Mouse (Mus musculus): ENCODE data around the gene Fam160a1.

Fam160a1 gene

DNA sequence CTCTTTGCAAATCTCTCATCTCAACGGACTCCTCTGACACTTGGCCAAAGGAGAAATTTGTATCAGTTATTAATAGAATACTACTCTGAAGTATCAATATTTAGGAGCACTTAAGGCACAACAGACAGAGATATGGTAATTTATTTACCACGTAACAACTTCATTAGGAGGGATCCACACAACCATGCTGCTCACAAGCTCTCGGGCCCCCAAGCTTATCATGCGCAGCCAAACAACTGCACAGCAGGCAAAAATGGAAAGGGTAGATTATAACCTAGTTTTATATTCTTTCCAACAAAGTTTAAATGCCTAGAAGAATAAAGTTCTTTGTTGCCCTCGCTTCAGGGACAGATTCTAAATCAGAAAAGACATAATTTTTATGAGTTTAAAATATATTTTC, 137.1 kb downstream of the Fam160a1 start:
- DNase-seq (ENCODE audit: low spot score in 2 of 2), result no peak

DNA sequence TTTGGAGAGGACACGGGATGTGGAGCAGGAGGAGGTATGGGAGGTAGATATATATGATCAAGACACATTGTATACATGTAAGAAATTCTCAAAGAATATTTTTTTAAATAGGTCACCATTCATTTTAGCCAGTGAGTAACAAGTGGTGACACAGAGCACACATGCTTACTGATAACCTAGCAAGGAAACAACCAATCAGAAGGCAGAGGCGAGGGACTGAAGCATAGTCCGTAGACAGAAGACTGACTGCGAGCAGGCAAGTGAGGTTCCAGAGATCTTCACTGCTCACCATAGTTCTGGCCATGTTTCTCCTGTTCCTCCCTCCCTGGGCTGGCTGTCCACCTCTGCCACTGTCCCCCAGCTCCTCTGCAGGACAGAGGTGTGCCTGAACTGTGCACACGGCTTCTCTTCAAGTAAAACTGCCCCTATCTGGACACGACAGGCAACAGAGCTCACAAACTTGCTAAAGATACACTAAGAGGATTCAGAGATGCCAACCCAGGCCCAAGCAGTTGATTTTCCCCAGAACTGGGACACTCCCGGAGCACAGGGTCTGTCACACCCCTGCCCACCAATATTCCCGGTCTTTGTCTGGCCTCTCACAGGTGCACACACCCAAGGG, 137.7 kb downstream of the Fam160a1 start:
- DNase-seq (ENCODE audit: low spot score in 2 of 2), result no peak

DNA sequence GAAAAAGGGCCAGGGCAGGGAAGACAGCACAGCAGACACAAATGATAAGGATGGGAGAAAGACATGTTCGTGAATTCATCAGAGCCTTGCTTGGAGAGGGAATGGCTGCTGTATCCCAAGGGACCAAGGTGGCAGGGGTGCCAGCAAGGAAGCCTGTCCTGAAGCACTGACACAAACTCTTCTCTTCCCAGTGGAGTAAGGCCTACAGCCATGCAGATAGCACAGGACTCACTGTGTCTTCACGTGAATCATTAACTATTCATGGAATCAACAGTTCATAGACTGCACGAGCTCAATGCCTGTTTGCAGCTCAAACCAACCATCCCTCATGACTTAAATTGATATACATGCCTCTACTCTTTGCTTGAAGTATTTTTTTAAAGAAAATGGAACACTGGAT, 139.1 kb downstream of the Fam160a1 start:
- DNase-seq (ENCODE audit: low spot score in 2 of 2), result no peak

DNA sequence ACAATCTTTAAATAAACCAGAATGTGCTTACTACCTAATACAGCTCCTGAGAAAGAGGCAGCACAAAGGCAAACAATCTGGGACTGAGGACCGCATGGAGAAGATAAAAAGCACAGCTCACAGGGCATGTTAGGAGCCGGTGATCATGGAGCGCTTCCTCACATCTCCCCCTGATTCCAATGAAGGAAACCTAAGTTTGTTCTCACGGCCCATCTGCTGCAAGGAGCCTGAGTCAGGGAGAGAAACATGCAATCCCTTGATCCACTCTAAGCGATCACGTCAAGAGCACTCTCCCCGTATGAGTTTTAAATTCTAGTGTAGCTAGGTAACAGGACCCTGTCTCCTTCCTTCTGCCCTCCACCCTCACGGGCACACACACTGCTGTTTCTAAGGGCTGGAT, 140.0 kb downstream of the Fam160a1 start:
- DNase-seq (ENCODE audit: low spot score in 2 of 2), result no peak

DNA sequence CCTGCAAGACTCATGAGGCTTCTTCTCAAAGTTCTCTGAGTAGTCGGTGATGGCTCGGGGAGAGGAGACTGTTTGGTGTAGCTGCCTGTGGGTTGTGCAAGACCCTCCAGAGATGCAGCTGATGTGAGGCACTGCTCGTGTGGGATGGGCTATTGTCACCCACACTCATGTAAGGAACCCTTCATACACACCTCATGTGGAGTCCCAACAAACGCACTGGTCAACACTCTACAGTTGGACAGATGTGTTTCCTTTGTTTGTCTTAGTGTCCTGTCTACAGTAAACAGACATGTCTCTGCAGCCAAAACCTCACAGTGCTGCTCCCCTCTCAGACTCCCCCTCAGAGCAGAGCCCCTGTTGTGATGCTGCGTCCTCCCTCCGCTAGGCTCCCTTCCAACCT, 147.2 kb downstream of the Fam160a1 start:
- DNase-seq (ENCODE audit: low spot score in 2 of 2), result no peak

DNA sequence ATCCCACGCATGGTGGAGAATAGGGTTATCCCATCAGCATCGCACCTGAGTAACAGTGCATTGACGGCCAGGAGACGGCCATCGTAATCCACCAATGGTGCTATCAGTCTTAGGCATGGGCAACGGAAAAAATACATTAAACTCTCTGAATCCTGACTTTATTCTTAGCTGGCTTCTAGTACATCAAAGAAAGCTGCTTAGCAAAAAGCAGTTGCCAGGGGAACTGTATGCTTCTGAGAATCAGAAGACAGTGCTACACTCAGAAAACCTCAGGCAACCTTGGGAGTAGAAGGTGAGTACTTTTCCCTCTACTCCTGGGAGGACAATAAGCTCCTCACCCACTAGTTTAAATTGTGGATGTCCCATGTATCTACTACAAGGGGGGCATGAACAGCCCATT, 149.4 kb downstream of the Fam160a1 start:
- no peak for DNase-seq (ENCODE audit: low spot score in 2 of 2)

DNA sequence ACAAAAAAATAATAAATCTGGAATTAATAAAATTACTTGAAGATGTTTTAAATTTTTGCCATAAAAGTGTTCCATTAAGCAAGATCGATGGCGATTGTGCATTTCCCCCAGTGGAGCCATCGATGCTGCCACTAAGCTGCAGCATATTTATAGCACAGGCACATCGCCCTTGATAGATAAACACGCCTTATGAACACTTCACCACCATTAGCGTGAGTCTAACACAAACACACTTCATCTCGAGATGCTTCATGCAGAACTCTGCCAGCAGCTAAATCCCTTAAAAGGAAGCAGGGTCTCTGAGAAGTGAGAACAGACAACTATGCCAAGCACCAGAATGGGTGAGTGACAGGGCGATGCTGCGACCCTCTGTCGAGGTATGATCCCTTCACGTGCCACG, 150.4 kb downstream of the Fam160a1 start:
- no peak for DNase-seq (ENCODE audit: low spot score in 2 of 2)

DNA sequence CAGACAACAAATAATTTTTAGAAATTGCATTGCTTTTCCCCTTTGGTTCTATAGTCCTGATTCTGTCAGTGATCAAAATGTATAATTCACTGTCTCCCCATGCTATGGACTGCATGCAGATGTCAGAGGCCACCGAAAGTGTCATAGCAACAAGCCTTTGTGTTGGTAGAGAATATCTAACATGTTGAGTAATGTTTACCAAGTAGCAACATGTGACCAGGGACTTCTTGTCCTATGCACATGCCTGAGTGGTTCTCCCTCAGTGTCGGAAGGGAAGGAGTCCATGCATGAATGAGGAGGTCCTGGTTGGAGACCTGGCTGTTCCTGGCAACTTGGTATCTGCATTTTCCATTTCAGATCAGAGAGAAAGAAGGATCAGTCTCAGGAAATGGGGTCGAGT, 150.9 kb downstream of the Fam160a1 start:
- no peak for DNase-seq (ENCODE audit: low spot score in 2 of 2)

DNA sequence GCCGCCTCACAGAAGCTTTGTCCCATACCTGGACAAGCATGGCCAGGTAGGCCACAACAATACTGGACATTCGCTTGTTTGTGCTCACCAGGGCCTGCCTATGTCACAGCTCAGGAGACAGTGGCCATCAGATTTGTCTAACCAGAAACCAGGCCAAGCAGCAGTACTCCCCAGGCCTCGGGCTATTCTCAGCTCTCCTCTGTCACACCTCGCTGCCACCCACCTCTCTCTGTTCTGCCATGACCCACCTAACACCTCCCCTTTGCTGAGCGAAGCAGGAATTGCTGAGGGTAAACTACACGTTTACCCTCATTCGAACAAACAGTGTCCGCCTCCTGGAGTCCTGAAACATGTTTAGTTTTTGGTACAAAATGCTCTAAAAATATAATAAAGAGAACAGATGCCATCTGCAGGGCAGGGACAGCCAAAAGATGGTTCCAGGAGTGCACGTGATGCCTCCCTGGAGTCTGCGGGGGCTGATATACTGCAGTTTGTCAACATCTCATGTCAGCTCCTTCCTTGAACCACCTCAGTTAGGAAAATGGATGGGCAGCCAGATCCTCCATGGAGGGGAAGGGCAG, 152.4 kb downstream of the Fam160a1 start:
- DNase-seq (ENCODE audit: low spot score in 2 of 2), result no peak

DNA sequence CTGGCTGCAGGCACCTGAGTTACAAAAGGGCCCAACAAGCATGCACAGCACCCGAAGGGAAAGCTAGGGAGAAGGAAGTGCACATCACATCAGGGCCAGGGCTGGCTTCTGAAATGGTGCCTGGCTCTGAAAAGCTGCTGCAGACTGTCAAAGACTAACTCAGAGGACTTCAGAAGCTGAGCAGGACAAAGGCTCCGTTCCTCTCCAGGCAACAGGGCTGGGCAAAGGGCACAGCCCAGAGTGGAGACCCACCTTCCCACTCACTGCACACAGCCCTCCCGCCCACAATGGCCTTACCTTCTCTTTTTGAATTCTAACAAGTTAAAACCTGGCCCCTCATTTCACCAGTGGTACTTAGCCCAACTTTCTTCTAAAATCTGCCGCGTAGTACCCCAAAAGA, 153.3 kb downstream of the Fam160a1 start:
- DNase-seq (ENCODE audit: low spot score in 2 of 2), result no peak

DNA sequence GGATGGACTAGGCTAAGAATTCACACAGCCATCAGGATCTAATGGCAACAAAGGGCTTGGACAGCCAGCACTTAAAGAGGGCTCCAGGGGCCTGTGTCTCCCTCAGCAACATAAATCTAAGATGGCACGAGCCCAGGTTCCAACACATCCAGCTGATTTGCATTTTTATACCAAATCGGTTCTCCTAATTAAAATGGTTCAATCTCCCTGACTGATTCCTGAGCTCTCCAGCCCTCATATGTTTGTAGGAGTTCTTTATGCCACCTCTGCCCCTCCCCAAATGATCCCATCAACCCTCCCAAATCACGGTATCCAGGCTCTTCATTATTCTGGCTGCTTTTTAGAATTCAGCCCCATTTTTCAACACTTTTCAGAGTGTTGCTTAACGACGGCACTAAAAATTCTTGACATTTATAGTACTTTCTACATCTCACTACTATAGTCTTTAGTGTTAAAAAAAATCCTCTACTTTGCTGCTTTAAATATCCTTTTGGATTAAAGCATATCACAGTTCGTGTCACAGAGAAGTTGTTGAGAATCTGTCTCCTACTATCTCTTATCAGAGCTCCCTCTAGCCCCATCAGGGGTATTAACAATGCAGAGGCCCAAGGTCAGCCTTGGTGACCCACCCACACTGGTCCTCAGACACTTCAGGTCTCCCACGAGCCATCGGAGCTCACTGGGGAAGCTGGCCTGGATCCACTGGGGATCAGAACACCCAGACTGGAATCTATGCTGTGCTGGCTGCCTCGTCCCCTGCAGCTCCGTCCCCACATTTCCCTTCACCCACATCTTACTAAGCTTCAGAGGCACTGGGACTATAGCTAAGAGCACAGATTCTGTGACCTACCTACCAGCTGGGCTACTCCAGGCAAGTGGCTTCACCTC, 154.9 kb downstream of the Fam160a1 start:
- DNase-seq (ENCODE audit: low spot score in 2 of 2), result no peak

DNA sequence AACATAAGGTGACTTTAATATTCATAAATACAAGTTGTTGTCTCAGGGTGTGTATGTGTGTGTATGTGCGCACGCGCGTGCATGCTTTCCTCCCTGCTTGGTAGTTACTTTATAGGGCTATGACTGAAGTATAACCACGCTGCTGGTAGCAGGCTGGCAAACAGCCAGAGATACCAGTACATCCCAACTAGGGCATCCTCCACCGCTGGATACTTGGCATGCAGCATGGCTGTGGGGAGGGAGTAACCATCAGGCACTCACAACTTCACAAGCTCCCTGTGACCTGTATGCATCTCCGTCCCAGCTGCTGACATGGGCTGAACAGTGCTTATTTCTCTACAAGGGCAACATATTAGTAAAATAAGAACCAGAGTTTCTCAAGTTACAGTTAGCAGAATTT, 157.4 kb downstream of the Fam160a1 start:
- DNase-seq (ENCODE audit: low spot score in 2 of 2), result no peak

DNA sequence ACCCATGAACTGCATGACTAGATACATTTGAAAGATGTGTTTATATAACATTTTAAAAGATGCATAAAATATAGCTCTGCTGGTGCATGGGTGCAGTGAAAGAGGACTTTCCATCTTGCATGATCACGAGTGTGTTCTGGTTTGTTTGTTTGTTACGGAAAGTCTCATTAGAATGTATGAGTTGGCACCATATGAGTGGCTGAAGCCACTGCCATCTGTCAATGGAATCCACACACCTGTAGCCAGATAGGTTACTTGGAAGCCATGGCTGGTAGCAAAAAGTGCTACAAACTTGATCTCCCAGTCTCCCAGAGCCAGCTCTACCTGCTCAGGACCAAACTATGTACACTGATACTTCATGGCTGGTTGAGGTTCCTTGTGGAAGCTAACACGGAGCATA, 161.6 kb downstream of the Fam160a1 start:
- DNase-seq (ENCODE audit: low spot score in 2 of 2), result no peak

DNA sequence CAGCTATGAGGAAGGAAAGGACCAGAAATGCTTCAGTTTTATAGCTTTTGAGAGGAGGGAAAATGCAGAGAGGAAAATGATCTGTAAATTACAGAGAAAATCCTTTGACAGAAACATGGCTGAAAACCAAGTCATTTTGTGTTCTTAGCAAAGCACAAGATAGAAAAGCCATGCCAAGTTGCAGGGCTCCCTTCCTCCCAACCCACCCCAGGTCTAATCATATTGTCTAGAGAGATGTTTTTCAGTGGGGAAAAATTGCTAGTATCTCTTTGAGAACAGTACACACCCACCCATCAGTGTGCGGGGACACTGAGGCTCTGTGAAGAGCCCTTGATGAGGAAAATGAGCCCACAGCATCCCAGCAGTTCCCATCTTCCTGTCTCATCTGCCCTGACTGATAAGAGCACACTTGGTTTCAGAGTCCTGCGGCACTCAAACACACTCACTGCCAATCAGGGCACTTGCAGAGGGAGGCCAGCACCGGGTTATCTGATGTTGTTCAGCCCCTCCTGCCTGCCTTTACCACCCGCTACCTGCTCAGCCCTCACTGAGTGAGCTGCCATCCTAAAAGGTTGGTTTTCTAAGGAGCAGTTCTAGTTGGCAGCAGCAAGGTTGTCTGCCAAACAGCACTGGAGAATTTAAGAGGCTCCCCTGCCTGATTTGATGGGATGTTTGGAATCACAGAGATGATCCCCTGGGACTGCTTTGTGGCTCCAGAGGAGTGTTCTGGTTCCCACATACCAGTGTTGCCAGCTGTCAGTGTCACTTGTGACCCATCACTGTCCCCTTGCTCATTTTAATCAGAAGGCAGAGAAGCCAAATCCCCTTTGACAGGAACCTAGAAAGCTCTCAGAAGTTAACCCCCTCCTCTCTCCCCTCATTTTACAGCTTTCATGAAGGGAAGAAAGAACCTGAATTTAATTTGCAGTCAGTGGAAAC, 164.1 kb downstream of the Fam160a1 start:
- no peak for DNase-seq (ENCODE audit: low spot score in 2 of 2)

DNA sequence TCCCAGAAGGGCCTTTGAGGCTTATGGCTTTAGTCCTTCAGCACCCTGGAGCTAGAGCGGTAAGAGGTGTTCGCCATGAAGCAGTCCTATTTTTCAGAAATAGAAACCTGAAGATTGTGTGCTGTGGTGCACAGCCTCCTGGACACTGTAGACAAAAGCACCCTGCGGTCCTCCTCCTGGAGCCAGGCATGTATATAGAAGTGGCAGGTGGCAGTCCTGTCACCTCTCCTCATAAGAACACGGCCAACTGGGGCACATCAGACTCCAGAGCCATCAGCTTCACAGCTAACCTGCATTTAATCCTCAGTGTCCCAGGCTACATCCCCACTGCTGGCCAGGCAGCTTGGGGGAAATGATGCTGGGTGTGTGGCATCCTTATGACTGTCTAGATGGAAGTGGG, 167.9 kb downstream of the Fam160a1 start:
- no peak for DNase-seq (ENCODE audit: low spot score in 2 of 2)

DNA sequence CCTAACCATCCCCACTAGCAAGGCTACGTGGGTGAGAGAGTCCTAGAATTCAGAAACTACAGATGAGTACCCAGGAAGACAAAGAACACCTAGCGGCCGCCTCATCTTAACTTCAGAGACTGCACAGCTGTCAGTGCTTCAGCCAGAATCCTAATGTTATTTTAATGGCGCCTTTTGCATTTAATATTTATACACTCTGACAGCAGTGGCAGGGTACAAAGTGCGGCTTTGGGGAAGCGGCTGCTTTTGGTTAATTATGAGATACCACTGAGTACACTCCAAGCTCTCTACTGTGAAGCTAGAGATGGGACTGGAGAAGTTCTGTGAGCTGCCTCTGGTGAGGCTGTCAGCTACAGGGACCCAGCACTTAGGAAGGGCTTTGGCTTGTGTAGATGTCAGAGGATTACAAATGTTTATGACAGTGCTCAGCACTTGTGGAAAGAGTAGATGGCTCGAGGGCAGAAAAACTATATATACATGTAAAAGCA, 171.5 kb downstream of the Fam160a1 start:
- no peak for DNase-seq (ENCODE audit: low spot score in 2 of 2)

DNA sequence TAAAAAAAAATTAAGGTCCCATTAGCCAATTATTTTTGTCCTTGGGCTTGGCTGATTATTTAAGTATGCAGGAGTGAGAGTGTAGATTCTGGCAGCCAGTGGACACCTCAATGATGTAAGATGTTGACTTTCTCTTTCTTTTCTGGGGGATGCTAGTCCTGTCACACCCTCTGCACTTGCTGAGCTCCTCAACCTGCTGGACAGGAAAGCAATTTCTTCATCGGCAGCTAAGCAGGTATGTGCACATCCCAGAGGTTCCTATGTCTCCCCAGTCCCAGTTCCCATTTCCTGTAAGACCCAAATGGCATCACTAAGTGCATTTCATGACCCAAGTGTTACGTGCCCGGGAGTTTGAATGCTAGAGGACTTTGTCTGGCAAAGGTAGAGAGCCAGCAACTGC, 172.3 kb downstream of the Fam160a1 start:
- DNase-seq (ENCODE audit: low spot score in 2 of 2), result no peak

DNA sequence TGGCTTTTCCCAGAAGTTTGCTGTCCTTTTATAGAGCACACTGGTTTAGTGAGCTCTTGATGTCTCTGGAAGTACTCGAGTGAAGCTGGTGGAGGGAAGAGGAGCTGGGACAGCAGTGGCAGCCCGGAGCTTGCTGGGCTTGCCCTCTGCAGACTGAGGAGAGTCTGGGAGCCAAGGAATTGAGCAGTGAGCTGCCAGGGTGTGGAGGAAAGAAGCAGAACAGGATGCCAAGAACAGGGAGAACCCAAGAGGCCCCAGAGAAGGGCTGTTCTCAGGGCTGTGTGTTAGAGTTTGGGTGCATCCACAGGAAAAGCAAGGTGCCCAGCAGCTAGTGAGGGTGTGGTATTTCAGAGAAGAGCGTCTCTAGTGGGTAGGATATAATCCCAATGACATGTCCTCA, 175.3 kb downstream of the Fam160a1 start:
- DNase-seq (ENCODE audit: low spot score in 2 of 2), result no peak

DNA sequence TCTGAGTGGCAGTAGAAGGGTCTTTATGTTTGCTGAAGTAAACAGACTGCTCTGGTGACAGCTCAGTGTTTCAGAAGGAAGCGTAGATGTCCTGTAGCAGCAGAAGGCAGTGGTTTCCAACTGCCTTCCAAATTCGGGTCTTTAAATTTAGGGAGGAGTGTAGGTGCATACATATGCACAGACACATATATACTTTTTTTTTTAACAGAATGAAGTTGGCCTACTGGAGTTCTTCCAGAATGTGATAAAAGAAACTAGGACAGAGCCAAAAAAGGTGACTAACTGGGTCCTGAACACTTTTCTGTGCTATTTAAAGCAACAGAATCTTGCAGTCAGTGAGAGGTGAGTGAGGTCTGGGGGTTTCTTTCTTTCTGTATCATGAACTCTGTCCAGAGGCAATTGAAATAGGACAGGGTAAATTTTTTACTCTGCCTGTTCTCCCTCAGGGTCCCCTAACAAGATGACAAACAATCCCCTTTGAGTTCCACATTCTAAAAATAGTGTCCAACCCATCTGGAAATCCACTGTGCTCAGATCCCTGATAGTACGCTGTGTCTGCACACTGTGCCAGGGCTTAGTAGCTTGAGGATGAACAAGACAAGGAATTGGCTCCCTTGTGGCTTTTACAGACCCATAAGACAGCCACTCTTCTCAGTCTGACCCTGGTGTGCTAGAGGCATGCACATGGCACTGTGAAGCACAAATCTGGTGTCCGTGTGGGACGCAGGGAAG, 180.2 kb downstream of the Fam160a1 start:
- DNase-seq (ENCODE audit: low spot score in 2 of 2), result no peak

DNA sequence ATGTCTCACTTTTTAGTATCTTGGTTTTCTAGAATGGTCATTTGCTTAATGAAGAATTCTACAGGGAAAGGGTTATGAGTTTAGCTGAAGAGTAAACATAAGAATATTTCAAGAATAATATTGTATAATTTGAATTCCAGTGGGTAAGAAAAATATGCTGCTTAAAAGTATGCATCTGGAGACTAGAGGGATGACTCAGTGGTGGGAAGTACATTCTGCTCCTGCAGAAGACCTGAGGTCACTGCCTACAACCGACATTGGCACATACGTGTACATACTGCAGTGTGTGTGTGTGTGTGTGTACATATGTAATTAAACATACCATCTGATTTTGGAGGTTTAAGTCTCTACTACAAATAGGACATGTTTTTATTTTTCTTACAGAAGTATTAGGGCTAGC, 181.5 kb downstream of the Fam160a1 start:
- no peak for DNase-seq (ENCODE audit: low spot score in 2 of 2)

DNA sequence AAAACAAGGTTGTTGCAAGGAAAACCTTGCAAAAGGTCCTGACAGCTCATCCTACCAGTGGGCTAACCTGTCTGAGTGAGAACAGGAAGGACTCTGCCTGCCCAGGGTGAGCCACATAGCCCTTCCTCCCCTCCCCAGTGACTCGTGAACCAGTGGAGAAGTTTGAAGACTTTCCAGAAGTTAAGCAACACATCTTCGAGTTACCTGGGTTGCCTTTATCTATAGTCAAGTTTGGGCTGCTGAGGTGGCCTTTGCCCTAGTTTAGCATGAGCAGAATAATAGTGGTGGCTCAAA, 182.0 kb downstream of the Fam160a1 start:
- no peak for DNase-seq (ENCODE audit: low spot score in 2 of 2)

Measured in cerebellum, postnatal 4 days (tissue).